Mouse (Mus musculus): Measurements from ENCODE around the gene Olfr726.

The Olfr726 gene

DNA sequence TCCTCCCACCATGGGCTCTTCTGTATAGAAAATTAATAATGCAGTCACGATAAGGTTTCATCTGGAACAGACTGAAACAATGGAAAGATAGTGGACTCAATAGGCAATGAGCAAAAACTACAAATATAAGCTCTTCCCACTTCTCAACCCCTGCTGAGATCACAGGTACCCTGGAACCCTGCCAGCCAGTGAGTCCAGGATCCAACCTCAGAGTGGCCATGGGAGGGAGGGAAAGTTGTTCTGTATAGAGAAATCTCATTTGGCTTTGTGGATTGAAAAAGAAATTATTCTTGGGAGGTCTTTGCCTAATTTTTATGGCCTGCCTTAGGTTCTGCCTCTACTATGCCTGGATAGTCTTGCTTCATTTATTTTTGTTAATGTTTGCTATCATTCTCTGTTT lies at the start of gene Olfr726:
Olfr726 (minus strand) TSS at position 101 of the 400 bp plus-strand sequence.
- no peak for DNase-seq (ENCODE audit: low spot score)

DNA sequence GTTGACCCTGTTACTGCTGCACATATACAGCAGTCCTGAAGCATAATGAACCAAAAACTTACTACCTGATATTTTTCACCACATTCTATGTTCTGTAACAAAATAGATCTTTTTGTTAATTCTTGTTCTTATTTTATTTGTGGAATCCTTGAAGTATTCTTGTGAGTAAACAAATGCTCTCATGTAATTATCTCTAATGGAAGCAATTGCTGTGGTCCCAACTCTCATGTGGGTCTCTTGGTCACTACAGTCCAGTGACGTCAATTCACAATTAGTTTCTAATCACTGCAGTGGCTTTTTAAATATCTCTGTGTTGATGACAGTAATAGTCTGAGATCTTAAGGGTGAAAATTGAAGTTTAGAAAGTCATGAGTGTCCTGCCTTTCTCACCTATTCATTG lies 32.1 kb upstream of the Olfr726 start, which contains the start of gene Olfr727:
Olfr727 (plus strand) TSS at position 301 of the 400 bp plus-strand sequence.
- no peak for DNase-seq (ENCODE audit: low spot score)

GRCm38 (mm10) chr14:50062733-50063104 lies 28.0 kb downstream of the Olfr726 start:
- DNase-seq (ENCODE audit: low spot score): no peak

GRCm38 (mm10) chr14:50061955-50062732 lies 28.6 kb downstream of the Olfr726 start:
- peak; percentile 69 for DNase-seq (ENCODE audit: low spot score)

DNA sequence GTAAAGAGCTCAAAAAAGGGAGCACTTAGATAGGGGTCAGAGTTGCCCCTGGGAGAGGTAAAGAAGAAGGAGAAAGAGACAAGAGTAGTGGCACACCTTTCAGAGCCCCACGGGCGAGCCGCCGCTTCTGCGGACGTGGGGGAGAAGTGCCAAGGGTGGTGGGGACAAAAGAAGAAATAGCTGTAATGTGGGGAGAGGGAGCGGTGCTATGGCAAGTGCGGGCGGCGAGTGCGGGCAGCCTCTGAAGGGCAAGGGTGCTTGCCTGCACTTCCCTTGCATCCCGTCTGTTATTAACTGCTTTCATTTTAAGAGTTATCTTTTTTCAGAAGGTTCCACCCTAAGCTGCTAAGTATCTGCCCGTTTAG lies 29.2 kb downstream of the Olfr726 start:
- DNase-seq (ENCODE audit: low spot score): peak; percentile 40

DNA sequence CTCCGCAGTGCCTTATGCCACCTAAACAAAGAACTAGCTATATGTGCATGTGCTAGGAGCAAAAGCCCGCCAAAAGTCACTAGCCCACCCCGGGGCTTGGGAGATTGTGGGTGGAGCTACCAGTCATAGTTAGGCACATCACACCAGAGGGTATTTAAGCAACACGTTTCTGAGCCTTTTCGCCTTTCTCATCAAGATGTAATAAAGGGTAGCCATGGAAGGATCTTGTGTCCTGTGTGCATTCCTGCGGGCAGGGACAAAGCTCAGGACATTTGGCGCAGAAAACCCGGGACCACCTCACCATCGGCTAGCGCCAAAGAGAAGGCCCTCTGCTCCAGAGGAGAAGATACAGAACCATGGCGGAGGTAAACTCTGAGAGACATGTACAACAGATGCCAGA lies 29.6 kb downstream of the Olfr726 start:
- DNase-seq (ENCODE audit: low spot score): no peak

GRCm38 (mm10) chr14:50040275-50040674 lies 50.5 kb downstream of the Olfr726 start, which contains the start of gene Olfr725:
Gene Olfr725 (minus strand): TSS chr14:50040375.
- DNase-seq (ENCODE audit: low spot score): no peak
